Mouse (Mus musculus) kidney, adult 18-20 months (tissue): Measurements from ENCODE around the gene Slc8b1.

Source experiments
- DNase-seq: peaks from one replicate; pipeline ENCODE4 v3.0.0; 2021

The Slc8b1 gene

GRCm38 (mm10) chr5:120570289-120570897 lies 59.4 kb downstream of the Slc8b1 start:
- no peak for DNase-seq

DNA sequence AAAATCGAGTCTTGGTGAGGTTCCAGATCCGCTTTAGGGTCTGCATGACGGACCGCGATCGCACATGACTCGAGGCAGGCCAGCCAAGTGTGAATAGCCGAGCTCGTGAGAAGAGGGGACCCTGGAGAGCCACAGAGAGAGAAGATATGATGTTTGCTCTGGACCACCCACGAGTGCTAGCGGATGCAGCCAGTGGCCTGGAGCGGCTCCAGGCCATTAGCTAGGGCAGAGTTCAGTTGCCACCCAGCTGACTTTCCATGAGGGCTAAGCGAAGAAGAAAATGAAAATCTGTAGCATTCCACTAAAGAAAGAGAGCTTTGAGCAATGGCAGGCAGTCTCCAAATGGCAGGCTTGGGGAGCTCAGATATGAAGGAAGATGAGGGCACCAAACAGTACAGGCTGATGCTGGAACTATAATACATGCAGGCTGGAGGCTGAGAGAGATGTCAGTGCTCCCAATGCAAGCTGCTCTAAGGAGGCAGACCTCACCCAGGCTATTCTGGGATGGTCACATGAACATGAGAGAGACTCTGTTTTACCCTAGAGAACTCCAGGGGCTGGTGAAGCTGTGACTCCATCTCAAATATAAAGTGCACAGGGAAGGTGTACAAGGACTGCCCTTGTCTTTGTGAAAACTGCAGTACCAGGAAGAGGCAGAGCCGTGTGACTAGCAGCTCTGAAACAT lies 60.2 kb downstream of the Slc8b1 start:
- DNase-seq = peak; percentile 62

DNA sequence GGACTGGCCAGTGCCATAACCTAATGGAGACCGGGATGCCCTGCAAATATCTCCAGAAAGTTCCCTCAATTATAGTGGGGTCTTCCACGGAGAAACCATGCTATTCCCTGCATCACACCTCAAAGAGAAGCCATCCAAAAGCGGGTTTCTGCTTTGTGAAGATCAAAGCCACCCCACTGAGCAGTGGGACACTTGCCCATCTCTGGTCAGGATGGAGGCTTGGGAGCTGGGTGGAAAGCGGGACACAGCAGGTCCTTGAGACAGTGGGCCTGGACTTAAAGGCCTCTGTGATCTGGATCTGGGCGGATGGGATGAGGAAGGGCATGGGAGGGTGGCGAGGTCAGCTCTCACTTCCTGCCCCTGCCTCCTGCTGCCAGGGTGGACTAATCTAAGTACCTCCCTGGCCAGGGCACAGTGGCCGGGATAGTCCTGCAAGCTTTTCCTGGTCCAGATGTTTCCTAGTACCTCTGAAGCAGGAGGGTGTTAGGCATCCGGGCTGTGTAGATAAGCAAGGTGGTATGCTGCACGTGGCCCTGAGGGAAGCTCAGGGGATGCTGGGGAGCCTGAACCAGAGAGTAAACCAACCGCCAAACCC lies 63.6 kb downstream of the Slc8b1 start:
- peak; percentile 4 for DNase-seq

GRCm38 (mm10) chr5:120576781-120577301 lies 65.9 kb downstream of the Slc8b1 start:
- no peak for DNase-seq

GRCm38 (mm10) chr5:120577935-120578441 lies 67.0 kb downstream of the Slc8b1 start:
- DNase-seq = peak; percentile 61

- peak; percentile 78 for DNase-seq
Measured at GRCm38 (mm10) chr5:120578504-120579081, 67.6 kb downstream of the Slc8b1 start.

- DNase-seq = peak; percentile 72
Measured at GRCm38 (mm10) chr5:120579211-120579897, 68.4 kb downstream of the Slc8b1 start.

DNA sequence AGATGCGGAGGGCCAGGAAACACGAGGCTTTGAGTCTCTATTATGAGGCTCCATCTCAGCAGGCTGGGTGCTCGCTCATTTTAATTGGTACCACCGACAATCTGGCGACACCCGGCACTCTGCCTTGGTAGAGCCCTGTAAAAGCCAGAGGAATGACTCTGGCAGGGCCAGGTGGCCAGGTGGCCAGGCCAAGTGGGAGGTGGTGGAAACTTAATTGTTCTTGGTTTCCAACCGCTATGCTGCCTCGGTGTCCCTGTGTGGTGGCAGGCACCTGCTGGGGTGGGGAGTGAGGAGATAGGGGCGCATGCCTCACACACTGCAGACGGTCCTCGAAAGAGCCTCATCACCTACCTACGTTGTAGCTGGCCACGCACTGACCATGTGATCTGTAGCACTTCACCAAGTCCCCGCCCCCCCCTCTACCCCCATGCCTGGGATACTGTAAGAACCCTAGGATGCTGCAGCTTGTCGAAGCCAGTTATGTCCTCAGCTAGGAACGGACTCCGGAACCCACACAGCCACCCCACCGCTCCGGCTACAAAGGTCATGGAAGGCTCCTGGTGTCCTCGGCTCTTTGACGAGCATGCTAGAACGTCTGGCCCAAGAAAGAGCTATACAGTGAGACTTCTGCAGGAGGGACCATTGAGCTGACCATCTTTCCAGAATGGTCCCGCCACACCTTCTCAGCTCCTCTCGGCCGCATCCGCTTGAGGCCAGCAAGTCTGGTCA lies 69.1 kb downstream of the Slc8b1 start:
- no peak for DNase-seq

GRCm38 (mm10) chr5:120582002-120582401 lies 71.0 kb downstream of the Slc8b1 start:
- peak; percentile 56 for DNase-seq

GRCm38 (mm10) chr5:120583511-120583910 lies 72.5 kb downstream of the Slc8b1 start:
- DNase-seq = no peak
